Mouse (Mus musculus) cerebellum, adult 2 months (tissue): Measurements from ENCODE around the gene Plce1.

Source experiments
- CTCF ChIP-seq: fragments of 200-500 bp; IDR thresholded peaks from 2 replicates; pipeline ENCODE4 v1.5.1; 2011; ENCODE audit warnings: low read depth, mild to moderate bottlenecking, control low read depth, low read length, moderate library complexity, borderline replicate concordance; ENCODE audit not compliant: insufficient read depth
- POLR2A ChIP-seq: fragments of 200-500 bp; IDR thresholded peaks from 2 replicates; pipeline ENCODE4 v1.6.1; 2011; ENCODE audit warnings: low read length, control low read depth, borderline replicate concordance; ENCODE audit not compliant: insufficient read depth

DNA sequence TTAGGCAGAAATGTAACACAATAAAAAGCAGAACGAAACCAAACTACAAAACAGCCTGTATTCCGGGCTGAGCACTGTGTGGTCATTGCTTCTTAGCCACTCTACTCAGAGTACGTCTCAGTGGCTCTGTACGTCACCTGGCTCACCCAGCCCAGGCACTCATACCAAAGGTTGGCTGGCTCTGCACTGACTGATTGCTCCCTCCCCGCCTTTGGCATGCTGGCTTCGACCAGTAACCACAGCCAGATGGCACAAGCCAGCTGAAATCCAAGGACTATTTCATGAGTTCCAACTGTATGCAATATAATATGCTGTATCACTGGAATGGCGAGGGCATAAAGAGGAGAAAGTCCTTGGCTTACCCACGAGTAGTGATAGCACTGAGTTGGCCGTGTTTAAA lies 121.9 kb downstream of the Plce1 start:
- TF ChIP-seq CTCF: no peak
- no peak for TF ChIP-seq POLR2A
